Mouse (Mus musculus) liver, embryonic 11.5 days (tissue): ENCODE measurements around the gene Eef1b2. TPM values are rescaled to one million over a fixed set of nuclear protein-coding genes. Genes with fewer than 3 reads are reported as not detected.
A peak's percentile ranks its signal among the peaks of the same experiment; 100 is the strongest.

Source experiments
- ATAC-seq: fragments of 200-750 bp; cut with Nextera tagmentation; replicated peaks from 2 replicates; pipeline ENCODE4 v1.8.0; 2017; ENCODE audit warnings: moderate number of reproducible peaks, mild to moderate bottlenecking, moderate TSS enrichment, moderate library complexity; ENCODE audit not compliant: low FRiP score
- DNase-seq: peaks from one replicate; pipeline ENCODE4 v3.0.0-alpha.2; 2017; ENCODE audit warnings: low spot score
- H3K27ac ChIP-seq: fragments of 300-500 bp; sonication (generic); 2 replicates; pipeline ENCODE4 v1.5.1; 2014; ENCODE audit warnings: mild to moderate bottlenecking, low read depth, low read length, control low read depth
- H3K27me3 ChIP-seq: fragments of 300-500 bp; sonication (generic); replicated peaks from 2 replicates; pipeline ENCODE4 v1.6.1; 2014; ENCODE audit warnings: low read length, mixed read lengths; ENCODE audit not compliant: control insufficient read depth, insufficient read depth
- H3K36me3 ChIP-seq: fragments of 300-500 bp; sonication (generic); 2 replicates; pipeline ENCODE4 v1.6.1; 2014; ENCODE audit warnings: mild to moderate bottlenecking, low read length, moderate library complexity, mixed read lengths; ENCODE audit not compliant: control insufficient read depth, insufficient read depth
- H3K4me1 ChIP-seq: fragments of 300-500 bp; sonication (generic); replicated peaks from 2 replicates; pipeline ENCODE4 v1.6.1; 2014; ENCODE audit warnings: low read length, mixed read lengths; ENCODE audit not compliant: control insufficient read depth, insufficient read depth
- H3K4me2 ChIP-seq: fragments of 300-500 bp; sonication (generic); 2 replicates; pipeline ENCODE4 v1.6.1; 2014; ENCODE audit warnings: mild to moderate bottlenecking, control low read depth, moderate library complexity
- H3K4me3 ChIP-seq: fragments of 300-500 bp; sonication (generic); 2 replicates; pipeline ENCODE4 v1.5.1; 2014; ENCODE audit warnings: low read depth, low read length, control low read depth
- H3K9ac ChIP-seq: fragments of 300-500 bp; sonication (generic); 2 replicates; pipeline ENCODE4 v1.6.1; 2014; ENCODE audit warnings: low read depth, low read length, control low read depth
- H3K9me3 ChIP-seq: fragments of 300-500 bp; sonication (generic); 2 replicates; pipeline ENCODE4 v1.6.1; 2016; ENCODE audit warnings: low read length, inconsistent platforms, mixed read lengths; ENCODE audit not compliant: control insufficient read depth
- WGBS: fragments of 180-500 bp; shearing (Covaris S2); extraction: QIAGEN DNeasy Blood & Tissue Kit; methylation state at CpG from one replicate; pipeline ENCODE4 v1.1.7; 2014; 5-methylcytosine and 5-hydroxymethylcytosine counted together
- polyA plus RNA-seq: library from polyadenylated mRNA; unstranded; fragments of >200 nt; fragmentation: Nextera tagmentation; extraction: Ambion mirVana; gene quantifications from 2 replicates; pipeline ENCODE4 v1.2.1, GENCODE M21; 2014

Eef1b2 gene
- polyA plus RNA-seq, 1 experiment from 2014 or later: 775 TPM

- peaks cover 5% of the 10 kb centered on the region; the same call in 1 of the 2 replicates for H3K4me1 ChIP-seq
- H3K4me2 ChIP-seq: no peak overlapping the region
- DNase-seq (no peak), ATAC-seq (no peak)
- H3K4me3 ChIP-seq: no peak overlapping the region
- no peaks in the 10 kb centered on the region for H3K9me3 ChIP-seq
- 84% methylated on average over 18 of the region's 18 CpGs for WGBS
- H3K27me3 ChIP-seq: no peaks in the 10 kb centered on the region
- no peaks in the 10 kb centered on the region for H3K36me3 ChIP-seq
- no peak overlapping the region for H3K27ac ChIP-seq
- no peak overlapping the region for H3K9ac ChIP-seq
These were observed 23.7 kb downstream of the Eef1b2 start for GRCm38 (mm10) chr1:63200322-63200721.

- no peak for ATAC-seq
- Histone ChIP-seq H3K4me3 (no peak overlapping the region), H3K27ac (no peak overlapping the region), H3K27me3 (no peaks in the 10 kb centered on the region), H3K9ac (no peak overlapping the region), H3K36me3 (no peaks in the 10 kb centered on the region), H3K4me1 (peaks cover 5% of the 10 kb centered on the region; the same call in 1 of the 2 replicates), H3K9me3 (no peaks in the 10 kb centered on the region), H3K4me2 (no peak overlapping the region)
- DNase-seq: no peak
- WGBS: 80% methylated on average over 1 of the region's 1 CpGs
These were observed 25.0 kb downstream of the Eef1b2 start for GRCm38 (mm10) chr1:63201672-63202071.

DNA sequence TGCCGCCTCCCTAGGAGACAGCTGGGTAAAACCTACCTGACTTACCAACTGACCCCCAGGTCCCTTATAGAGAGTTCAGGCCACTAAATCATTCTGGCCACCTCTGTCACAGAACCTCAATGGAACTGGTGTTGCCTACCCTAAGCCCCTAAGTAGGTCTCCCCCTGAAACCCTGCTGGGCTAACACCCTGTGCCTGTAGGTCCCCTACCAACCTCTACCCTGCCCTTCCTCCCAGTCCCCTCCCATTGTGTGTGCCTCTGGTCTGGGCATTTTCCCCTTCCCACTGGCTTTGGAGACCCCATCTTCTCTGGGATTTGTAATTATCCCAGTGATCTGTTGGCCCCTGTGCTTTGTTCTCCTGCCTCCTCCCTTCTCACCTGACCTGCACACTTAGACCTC lies 26.8 kb downstream of the Eef1b2 start:
- H3K9me3 ChIP-seq: no peaks in the 10 kb centered on the region
- no peak for ATAC-seq
- 79% methylated on average over 1 of the region's 1 CpGs for WGBS
- H3K36me3 ChIP-seq: no peaks in the 10 kb centered on the region
- peaks cover 5% of the 10 kb centered on the region; the same call in 1 of the 2 replicates for H3K4me1 ChIP-seq
- no peak overlapping the region for H3K9ac ChIP-seq
- H3K4me2 ChIP-seq: no peak overlapping the region
- H3K4me3 ChIP-seq: no peak overlapping the region
- no peak for DNase-seq
- no peaks in the 10 kb centered on the region for H3K27me3 ChIP-seq
- H3K27ac ChIP-seq: no peak overlapping the region

GRCm38 (mm10) chr1:63203950-63204659 lies 27.5 kb downstream of the Eef1b2 start:
- DNase-seq: no peak
- ATAC-seq: peak; percentile 51; the same call in 1 of the 2 replicates
- Histone ChIP-seq H3K4me3 (no peak overlapping the region), H3K36me3 (no peaks in the 10 kb centered on the region), H3K9me3 (no peaks in the 10 kb centered on the region), H3K27me3 (no peaks in the 10 kb centered on the region), H3K4me2 (no peak overlapping the region), H3K27ac (peak overlapping the region; percentile 25), H3K4me1 (peaks cover 5% of the 10 kb centered on the region; the same call in 1 of the 2 replicates), H3K9ac (no peak overlapping the region)
- WGBS: 26% methylated on average over 7 of the region's 7 CpGs

DNA sequence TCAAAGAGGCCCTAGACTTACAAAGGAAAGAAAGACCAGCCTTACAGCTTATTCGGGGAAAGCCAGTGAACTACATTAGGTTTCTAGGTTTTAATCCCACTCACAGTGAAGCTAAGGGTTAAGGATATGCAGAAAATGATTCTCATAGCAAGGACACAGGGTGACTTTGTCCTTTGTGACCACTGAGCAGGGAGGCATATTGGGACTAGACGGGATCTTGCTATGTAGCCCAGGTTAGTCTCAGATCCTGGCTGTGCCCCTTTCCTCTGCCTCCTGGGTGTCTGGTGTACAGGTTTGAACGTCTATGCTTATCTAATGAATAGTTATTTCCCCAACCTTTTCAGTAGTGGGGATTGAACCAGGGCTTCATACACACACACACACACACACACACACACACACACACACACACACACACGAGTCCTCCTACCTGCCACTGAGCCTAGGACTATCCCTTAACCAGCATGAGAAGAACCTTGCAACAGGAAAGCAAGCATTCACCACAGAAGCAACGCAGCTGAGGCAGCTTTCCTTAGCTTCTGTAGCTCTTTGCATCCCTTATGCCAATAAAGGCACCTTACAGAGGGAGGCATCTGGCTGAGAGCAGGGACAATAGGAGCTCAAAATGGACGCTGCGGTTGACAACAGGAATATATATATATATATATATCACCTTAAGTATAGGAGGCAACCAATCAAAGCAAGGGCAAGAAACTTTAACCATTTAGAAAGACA lies 28.2 kb downstream of the Eef1b2 start:
- ATAC-seq (no peak), DNase-seq (no peak)
- 36% methylated on average over 7 of the region's 7 CpGs for WGBS
- H3K4me2 ChIP-seq: no peak overlapping the region
- no peaks in the 10 kb centered on the region for H3K36me3 ChIP-seq
- H3K4me1 ChIP-seq: peaks cover 5% of the 10 kb centered on the region; the same call in 1 of the 2 replicates
- peak overlapping the region; percentile 25 for H3K27ac ChIP-seq
- H3K27me3 ChIP-seq: no peaks in the 10 kb centered on the region
- no peak overlapping the region for H3K9ac ChIP-seq
- no peaks in the 10 kb centered on the region for H3K9me3 ChIP-seq
- no peak overlapping the region for H3K4me3 ChIP-seq

DNA sequence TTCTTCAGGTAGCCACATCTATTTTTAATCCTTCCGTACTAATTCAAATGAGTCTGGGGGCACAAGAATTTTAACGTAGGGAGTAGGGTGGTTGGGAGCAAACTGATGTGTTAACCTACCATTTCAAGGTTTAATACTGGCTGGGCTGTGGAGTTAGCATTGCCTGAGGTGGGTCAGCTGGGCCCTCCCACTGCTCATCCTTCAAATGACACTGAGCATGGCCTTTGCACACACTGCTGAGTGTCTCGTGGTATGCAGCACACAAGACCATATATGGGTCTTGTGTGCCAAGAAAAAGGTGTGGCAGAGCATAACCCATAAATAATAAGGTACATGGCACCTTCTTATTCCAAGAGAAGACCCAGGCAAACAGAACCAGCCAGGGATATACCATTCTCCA lies 31.0 kb downstream of the Eef1b2 start:
- H3K9me3 ChIP-seq: no peaks in the 10 kb centered on the region
- DNase-seq (no peak), ATAC-seq (no peak)
- H3K9ac ChIP-seq: no peak overlapping the region
- peaks cover 5% of the 10 kb centered on the region; the same call in 1 of the 2 replicates for H3K4me1 ChIP-seq
- H3K4me3 ChIP-seq: no peak overlapping the region
- no peaks in the 10 kb centered on the region for H3K27me3 ChIP-seq
- H3K4me2 ChIP-seq: no peak overlapping the region
- no peak overlapping the region for H3K27ac ChIP-seq
- 78% methylated on average over 3 of the region's 3 CpGs for WGBS
- no peaks in the 10 kb centered on the region for H3K36me3 ChIP-seq

- Histone ChIP-seq H3K4me3 (no peak overlapping the region), H3K9me3 (no peaks in the 10 kb centered on the region), H3K9ac (no peak overlapping the region), H3K4me1 (no peaks in the 10 kb centered on the region), H3K4me2 (no peak overlapping the region), H3K36me3 (no peaks in the 10 kb centered on the region), H3K27me3 (no peaks in the 10 kb centered on the region; the same call in 1 of the 2 replicates), H3K27ac (no peak overlapping the region)
- ATAC-seq (no peak), DNase-seq (no peak)
- 37% methylated on average over 6 of the region's 6 CpGs for WGBS
These were observed 33.4 kb downstream of the Eef1b2 start for GRCm38 (mm10) chr1:63209861-63210529.

GRCm38 (mm10) chr1:63213478-63214270 lies 37.0 kb downstream of the Eef1b2 start:
- H3K9me3 ChIP-seq: no peaks in the 10 kb centered on the region
- no peak overlapping the region for H3K27ac ChIP-seq
- ATAC-seq: no peak
- H3K4me1 ChIP-seq: no peaks in the 10 kb centered on the region
- no peak overlapping the region for H3K9ac ChIP-seq
- H3K27me3 ChIP-seq: no peaks in the 10 kb centered on the region; the same call in 1 of the 2 replicates
- H3K4me3 ChIP-seq: no peak overlapping the region
- no peak for DNase-seq
- WGBS: 23% methylated on average over 22 of the region's 22 CpGs
- 0 out of 2 replicates have a peak overlapping the region, but pooled peaks have one; percentile 14 for H3K4me2 ChIP-seq
- H3K36me3 ChIP-seq: no peaks in the 10 kb centered on the region
